Mouse (Mus musculus): Measurements from ENCODE around the gene Klk1b4.
"Not testable (repeated sequence)": the region's sequence is repeated elsewhere in the genome, so short reads cannot be mapped to it uniquely, and the experiment has no call there.

Gene Klk1b4

DNA sequence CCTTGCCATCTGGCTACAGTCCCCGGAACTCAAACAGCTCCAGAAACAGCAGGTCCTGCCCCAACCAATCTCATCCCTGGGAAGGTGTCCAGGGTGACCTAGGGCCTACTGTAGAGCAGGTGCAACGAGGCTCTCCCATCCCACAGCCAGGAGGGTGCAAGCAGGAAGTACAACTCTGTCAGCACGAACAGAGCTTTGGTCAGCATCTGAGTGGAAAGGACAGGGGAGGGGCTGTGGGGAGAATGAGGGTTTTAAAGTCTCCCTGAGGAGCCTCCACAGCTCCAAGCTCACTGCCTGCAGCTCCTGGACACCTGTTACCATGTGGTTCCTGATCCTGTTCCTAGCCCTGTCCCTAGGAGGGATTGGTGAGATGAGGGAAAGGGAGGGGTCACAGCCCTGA lies at the start of gene Klk1b4:
Klk1b4 (plus strand) TSS at position 301 of the 400 bp plus-strand sequence.
- DNase-seq (ENCODE audit: low spot score) = not testable (repeated sequence)

DNA sequence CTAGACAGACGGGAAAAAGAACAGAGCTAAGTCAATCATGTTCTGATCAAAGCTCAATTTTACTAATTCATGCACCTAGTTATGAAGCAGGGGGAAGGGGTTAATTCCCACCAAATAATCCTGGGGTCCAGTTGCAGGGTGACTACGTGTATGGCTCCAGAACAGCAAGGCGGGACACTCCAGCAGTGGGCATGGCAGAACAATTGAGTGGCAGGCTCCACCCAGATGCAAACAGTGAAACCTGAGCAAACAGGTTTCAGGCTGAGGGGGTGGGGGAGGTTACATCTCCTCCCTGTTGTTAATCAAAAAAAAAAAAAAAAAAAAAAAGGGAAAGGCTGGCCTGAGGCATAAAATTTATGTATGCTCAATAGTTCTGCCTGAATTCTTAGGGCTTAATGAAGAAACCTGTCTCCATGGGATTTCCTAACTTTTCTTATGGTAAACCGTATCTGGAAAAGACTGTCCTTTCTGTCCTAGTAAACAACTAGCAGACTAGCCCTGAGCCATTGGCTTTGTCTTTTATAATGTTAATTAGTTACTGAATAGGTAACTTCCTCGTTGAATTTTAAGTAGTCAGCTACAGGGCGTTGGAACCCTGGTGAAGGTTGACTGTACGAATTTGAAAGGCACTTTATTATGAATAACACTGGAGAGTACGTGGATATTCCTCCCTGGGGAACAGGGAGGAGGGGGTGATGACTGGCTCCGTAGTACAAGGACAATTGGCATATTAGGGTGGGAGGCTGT lies 27.8 kb upstream of the Klk1b4 start:
- no peak for DNase-seq (ENCODE audit: low spot score)

DNA sequence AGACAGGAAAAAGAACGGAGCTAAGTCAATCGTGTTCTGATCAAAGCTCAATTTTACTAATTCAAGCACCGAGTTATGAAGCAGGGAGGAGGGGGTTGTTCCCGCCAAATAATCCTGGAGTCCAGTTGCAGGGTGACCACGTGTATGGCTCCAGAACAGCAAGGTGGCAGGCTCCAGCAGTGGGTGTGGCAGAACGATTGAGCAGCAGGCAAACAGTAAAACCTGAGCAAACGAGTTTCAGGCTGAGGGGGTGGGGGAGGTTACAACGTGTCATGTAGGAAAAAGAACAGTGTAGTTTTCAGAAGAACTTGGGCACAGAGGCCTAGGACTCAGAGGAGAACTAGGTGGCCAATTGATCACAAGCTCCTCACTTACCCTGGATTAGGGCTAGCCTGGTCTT lies 20.7 kb upstream of the Klk1b4 start:
- DNase-seq (ENCODE audit: low spot score) = not testable (repeated sequence)

DNA sequence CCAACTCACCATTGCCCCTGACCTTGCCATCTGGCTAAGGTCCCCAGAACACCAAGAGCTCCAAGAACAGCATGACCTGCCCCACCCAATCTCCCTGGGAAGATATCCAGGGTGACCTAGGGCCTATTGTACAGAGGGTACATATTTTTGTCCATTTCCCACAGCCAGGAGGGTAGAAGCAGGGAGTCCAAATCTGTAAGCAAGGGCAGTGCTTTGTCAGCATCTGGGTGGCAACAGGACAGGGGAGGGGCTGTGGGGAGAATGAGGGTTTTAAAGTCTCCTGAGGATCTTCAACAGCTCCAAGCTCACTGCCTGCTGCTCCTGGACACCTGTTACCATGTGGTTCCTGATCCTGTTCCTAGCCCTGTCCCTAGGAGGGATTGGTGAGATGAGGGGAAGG lies 19.3 kb upstream of the Klk1b4 start, which contains the start of gene Klk1b24:
Klk1b24 (plus strand) TSS at position 301 of the 400 bp plus-strand sequence.
- DNase-seq (ENCODE audit: low spot score) = not testable (repeated sequence)

DNA sequence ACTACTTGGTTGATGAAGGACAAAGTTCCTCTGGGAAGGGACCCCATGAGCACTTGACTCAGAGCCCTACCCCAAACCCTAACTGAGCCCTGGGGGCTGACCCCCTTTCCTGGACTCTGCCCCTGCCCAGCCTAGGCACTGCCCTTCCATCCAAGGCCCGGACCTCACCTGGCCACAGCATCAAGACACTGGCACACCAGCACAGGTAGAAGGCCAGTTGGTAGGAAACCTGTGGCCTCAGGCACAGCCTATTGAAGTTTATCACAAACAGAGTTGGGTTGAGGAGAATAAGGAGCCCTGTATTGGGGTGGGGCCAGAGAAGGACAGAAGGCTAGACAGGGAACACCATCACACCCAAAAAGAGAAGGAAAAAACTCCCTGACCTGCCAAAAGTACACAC lies 13.8 kb upstream of the Klk1b4 start:
- DNase-seq (ENCODE audit: low spot score) = not testable (repeated sequence)

DNA sequence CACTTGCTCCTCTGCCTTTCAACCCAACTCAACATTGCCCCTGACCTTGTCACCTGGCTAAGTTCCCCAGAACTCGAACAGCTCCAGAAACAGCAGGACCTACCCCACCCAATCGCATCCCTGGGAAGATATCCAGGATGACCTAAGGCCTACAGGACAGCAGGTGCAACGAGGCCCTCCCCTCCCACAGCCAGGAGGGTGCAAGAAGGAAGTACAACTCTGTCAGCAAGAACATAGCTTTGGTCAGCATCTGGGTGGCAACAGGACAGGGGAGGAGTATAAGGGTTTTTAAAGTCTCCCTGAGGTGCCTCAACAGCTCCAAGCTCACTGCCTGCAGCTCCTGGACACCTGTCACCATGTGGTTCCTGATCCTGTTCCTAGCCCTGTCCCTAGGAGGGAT lies 9.3 kb upstream of the Klk1b4 start, which contains the start of gene Klk1b3:
Klk1b3 (plus strand) TSS at position 301 of the 400 bp plus-strand sequence.
- no peak for DNase-seq (ENCODE audit: low spot score)

DNA sequence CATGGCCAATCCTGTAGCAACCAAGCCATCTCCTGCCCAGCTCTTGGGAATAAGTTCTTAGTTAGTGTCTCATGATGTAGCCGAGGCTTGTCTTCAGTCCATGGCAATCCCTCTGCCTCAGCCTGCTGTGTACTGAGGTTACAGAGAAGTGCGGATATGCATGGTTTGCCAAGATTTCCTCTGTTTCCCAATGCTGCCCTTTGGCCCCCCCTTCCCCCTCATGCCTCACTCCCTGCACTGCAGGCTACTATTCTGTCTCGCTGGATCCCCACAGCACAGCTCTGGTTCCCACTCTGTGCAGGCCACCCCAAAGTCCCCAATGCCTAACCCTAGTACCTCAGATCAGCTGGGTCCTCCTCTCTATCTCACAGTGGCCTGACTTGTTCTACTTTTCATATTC lies 1.1 kb downstream of the Klk1b4 start:
- DNase-seq (ENCODE audit: low spot score) = no peak

DNA sequence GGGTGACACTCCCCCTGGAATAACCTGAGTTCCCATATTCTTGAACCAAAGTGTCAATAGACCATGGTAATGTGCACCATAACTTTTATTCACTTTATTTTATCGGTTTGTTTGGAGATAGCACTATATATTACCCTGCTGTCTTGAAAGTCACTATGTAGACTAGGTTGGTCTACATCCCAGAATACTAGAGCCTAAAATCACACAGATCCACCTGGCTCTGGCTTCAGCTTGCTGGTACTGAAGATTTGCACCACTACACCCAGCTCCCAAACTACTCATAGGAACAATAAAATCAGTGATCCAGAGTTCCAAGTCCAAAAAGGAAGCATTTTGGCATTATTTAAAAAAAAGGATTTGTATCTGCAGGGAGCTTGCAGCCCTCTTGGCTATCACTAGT lies 8.4 kb downstream of the Klk1b4 start, which contains the start of gene Klk1b5:
Klk1b5 (plus strand) TSS at position 301 of the 400 bp plus-strand sequence.
- DNase-seq (ENCODE audit: low spot score) = no peak

DNA sequence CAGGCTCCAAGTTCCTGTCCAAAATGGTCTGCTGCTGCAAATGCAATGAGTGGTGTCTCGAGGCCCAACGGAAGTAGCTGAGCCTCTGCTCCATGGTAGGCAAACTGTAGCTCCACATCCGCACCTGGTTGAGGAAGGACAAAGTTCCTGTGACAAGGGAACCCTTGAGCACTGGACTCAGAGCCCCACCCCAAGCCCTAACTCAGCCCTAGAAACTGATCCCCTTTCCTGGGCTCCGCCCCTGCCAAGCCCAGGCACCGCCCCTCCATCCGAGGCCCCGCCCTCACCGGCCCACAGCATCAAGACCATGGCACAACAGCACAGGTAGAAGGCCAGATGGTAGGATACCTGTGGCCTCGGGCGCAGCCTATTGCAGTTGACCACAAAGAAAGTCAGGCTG lies 14.4 kb downstream of the Klk1b4 start:
- not testable (repeated sequence) for DNase-seq (ENCODE audit: low spot score)

DNA sequence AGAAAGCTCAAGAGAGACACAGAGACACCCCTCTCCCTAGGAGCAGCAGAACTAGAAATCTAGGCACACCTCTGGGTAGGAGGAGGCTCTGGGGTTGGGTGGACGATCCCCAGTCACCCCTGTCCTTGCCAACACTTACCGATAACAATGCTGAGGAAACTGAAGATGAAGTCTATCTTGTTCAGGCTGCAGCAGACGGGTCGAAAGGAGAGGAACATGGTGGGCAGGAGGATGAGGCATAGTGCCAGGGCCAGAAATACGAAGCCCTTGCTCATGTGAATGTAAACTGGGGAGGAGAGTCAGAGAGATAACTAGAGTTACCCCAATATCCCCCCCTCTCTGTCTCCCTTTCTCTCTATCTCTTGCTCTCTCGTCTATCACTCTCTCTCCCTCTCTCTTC lies 15.1 kb downstream of the Klk1b4 start:
- not testable (repeated sequence) for DNase-seq (ENCODE audit: low spot score)

DNA sequence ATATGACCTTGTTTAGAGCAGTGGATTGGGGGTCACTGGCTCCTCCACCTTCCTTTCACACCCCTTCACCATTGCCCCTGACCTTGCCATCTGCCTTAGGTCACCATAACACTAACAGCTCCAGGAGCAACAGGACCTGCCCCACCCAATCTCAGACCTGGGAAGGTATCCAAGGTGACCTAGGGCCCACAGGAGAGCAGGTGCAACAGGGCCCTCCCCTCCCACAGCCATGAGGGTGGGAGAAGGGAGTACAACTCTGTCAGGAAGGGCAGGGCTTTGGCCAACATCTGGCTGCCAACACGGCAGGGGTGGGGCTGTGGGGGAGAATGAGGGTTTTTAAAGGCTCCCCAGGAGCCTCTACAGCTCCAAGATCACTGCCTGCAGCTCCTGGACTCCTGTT lies 17.8 kb downstream of the Klk1b4 start, which contains the start of gene Klk1:
Klk1 (plus strand) TSS at position 285 of the 400 bp plus-strand sequence.
- DNase-seq (ENCODE audit: low spot score) = no peak

DNA sequence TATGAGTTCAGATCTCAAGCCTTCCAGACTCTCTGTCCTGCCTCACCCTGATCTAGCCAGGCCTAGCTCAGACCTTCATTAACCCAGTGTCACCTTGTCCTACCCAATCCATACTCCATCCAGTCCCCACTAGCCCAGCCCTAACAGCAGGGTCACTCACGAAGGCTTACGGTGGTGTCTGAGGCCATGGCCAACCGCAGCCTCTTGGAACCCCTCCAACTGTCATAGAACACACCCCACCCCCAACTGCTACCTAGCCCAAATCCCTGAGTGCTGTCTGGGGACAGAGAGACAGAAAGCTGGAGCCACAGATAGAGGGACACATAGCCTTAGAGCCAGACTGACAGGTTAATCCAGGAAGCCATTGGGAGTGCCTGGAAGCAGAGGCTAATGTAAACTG lies 28.7 kb downstream of the Klk1b4 start, which contains the start of gene Gm36864:
Gm36864 (plus strand) TSS at position 269 of the 400 bp plus-strand sequence.
- no peak for DNase-seq (ENCODE audit: low spot score)

DNA sequence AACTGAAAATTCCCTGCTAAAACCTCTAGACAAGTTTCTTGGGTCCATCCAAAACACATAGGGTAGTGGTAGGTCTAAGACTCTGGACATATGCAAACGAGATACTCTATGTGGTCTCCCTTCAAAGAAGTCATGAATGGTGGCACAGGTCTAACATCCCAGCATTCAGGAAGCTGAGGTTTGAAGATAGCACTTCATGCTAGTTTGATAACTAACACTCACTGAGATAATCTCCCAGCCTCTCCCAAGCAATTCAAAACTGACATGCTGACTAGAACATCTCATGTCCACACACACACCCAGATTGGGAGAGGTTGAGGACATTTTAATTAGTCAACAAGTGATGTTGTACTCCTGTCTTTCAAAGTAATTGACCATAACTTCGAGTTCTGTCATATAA lies 32.7 kb downstream of the Klk1b4 start:
- DNase-seq (ENCODE audit: low spot score) = no peak

DNA sequence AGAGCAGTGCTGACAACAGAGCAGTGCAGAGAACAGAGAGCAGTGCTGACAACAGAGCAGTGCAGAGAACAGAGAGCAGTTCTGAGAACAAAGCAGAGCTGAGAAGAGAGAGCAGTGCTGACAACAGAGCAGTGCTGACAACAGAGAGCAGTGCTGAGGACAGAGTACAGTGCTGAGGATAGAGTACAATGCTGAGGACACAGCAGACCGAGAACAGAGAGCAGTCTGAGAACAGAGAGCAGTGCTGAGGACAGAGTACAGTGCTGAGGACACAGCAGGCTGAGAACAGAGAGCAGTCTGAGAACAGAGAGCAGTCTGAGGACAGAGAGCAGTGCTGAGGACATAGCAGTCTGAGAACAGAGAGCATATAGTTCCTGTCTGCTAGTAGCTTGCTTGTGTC lies 33.5 kb downstream of the Klk1b4 start:
- no peak for DNase-seq (ENCODE audit: low spot score)

DNA sequence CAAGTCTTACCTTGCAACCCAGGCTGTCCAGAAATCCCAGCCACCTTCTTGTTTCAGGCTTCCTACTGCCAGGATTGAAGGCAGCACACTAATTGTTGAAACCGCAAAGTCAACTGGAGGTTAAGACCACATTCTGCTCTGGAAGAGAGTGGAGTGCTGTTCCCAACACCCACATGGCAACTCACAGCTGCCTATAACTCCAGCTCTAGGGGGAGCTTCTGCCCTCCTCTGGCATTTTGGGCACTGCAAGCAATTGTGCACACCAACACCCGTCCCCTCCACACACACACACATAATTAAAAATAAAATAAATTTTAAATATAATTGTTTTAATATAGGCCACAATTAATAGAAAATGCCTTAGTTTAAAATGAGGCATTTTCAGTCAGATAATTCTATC lies 33.9 kb downstream of the Klk1b4 start:
- DNase-seq (ENCODE audit: low spot score) = no peak

DNA sequence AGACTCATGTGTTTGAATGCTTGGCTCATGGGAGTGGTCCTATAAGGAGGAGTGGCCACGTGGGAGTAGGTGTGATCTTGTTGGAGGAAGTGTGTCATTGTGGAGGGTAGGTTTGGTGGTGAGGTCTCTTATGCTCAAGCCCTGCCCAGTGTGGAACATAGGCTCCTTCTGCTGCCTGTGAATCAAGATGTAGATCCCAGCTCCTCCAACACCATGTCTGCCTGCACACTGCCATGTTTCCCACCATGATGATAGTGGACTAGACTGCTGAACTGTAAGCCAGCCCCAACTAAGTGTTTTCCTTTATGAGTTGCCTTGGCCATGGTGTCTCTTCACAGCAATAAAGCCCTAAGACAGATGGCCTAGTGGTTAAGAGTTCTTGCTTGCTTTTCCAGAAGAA lies 36.8 kb downstream of the Klk1b4 start:
- no peak for DNase-seq (ENCODE audit: low spot score)

DNA sequence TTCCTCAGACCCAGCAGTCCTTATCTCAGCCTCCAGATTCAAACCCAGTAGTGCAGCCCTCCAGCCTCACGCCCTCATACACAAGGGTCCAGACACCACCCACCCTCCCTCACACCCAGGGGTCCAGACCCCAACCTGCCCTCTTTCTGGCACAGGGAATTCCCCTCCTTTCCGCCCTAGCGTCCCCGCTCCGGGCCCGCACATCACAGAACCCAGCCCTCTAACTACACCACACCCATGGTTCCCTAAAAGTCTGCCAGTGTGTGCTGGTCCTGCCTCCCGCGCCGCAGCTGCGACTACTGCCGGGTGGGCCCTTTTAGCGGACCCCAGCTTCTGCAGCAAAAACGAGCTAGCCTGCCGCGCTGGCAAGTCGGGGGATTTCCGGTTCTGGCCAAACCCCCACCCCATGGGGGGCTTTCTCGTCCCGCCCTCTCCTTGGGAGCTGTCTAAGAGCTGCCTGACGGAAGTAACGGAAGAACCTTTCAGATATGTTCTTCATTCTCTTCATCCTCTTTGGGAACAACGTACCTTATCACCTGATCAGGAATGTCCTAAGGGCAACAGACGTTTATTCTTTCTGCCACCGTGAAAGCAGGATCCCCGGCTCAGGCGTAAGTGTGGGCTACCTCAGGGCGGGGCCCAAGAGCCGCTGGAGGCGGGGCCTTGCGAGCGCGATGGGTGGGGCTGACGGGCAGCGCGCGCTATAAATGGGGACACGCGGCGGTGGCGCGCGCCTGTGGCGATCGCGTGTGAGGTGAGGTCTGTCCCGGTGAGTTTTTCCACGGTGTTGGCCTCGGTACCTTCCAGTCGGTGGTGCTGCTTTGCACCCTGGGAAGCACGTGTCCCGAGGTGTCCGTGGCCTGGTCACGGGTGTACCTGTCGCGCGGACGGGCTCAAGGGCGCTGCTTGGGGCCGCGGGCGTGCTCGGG lies 39.1 kb downstream of the Klk1b4 start, which contains the start of the genes 1700028J19Rik and 2410002F23Rik:
1700028J19Rik (minus strand) TSS at position 641 of the 929 bp plus-strand sequence.
2410002F23Rik (plus strand) TSS at position 668 of the 929 bp plus-strand sequence.
- DNase-seq (ENCODE audit: low spot score) = peak; percentile 82

DNA sequence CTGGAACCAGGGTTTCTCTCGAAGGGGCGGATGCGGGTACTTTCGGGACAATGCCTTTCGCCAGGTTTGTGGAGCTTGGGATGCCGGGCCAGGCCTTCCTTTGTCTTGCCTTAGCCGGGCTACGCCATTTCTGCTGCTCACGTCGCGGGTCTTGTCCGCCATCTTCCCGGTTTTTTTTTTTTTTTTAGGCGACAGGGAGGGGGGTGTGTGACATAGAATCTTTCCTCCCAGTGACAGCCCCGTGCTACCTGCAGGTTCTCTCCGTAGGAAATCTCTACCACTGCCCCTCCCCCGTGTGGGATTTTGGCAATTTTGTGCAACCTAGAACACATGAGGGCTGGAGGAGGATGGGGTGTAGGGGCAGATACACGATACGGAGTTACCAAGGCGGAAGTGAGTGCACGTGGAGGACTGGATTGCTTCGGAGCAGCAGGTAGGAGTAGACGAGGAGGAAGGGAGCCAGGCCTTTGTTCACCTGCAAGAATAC lies 39.8 kb downstream of the Klk1b4 start:
- DNase-seq (ENCODE audit: low spot score) = no peak

DNA sequence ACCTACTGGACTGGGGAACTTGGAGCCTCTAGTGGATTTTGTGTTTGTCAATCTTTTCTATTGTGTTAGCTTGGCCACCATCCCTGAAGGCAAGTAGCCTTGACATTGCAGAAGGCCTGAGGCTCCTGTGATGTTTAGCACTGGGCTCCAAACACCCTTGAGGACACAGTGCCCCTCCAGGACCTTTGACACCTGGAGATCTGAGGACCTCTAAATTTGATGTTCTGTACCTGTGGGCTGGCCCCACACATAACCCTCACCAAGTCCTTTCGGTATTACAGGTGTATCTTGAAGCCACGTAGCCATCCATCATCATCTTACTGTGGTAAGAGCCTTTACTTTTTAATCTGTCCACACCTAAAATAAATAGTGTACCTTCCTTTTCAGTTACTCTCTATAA lies 40.7 kb downstream of the Klk1b4 start:
- DNase-seq (ENCODE audit: low spot score) = no peak

DNA sequence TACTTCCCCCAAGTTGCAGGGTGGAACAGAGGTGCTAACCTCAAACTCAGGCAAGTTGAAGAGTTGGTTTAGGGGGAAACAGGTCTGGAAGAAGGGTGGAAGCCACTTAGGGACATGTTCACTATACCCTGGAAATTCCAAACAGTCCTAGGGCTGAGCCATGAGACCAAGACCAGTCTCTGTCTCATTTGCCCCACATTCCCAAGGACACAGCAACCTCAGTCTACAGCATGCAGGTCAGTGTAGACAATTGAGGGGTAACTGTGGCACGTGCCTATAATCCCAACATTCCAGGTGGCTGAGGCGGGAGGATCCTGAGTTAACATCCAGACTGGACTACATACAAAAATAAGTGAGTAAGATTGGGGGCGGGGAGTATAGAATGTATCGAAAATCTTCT lies 42.0 kb downstream of the Klk1b4 start:
- no peak for DNase-seq (ENCODE audit: low spot score)

DNA sequence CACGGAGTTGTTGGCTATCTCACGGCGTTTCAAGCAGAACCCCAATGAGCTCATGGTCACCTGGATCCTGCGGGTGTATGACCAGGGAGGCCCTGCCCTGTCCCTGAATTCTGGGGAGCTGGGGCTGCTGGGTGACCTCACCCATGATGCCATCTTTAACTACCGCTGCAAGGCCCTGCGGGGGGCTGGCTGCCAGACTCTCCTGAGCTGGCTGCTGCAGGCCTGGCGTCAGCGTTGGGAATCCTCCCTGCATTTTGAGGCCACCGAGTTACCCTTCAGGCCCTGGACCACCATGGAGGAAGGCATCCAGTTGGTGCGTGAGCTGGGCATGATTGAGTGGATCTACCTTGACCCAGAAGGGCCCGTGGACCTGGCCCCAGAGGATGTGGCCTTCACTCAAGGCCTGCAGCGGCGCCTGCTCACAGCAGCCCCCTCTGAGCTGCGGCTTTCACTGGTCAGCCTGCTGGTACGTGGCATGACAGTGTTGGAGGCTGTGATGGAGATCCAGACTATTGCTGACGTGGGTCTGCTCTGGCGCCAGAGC lies 43.6 kb downstream of the Klk1b4 start:
- DNase-seq (ENCODE audit: low spot score) = not testable (repeated sequence)

All from ovary, adult 18-20 months (tissue).